Comparison of ENCODE assay signal across 28 mouse cellular contexts in genomic region chr14:44838685-44839084, GRCm38 (mm10). TPM values are rescaled to one million over a fixed set of nuclear protein-coding genes. Genes with fewer than 3 reads are reported as not detected.
A peak's percentile ranks its signal among the peaks of the same experiment; 100 is the strongest.
DNase-seq lines count a peak whose midpoint lies in the region; ATAC-seq and TF ChIP-seq lines count a peak whose summit lies in the region.
"Had no signal": no experiment of that assay in that cellular context is flagged by ENCODE, and none has a peak within 500 bp of the region (broad histone marks: within the 10 kb centered on the region; RNA-seq: fewer than 3 reads in every experiment).

No protein-coding gene starts in this region.

- no peaks in the 10 kb centered on the region; the same call in 1 of the 2 replicates for H3K9me3 ChIP-seq in ES-Bruce4 (replicated peaks; ENCODE audit: control insufficient read depth, insufficient read depth, low read length, poor library complexity, severe bottlenecking)
- H3K9me3 ChIP-seq in ES-E14 (ENCODE audit: control insufficient read depth, insufficient read depth, low read depth, low read length), result no peaks in the 10 kb centered on the region
- no peaks in the 10 kb centered on the region for H3K9me3 ChIP-seq in kidney, embryonic 14.5 days (ENCODE audit: control insufficient read depth, low read length)
- H3K9me3 ChIP-seq: embryonic facial prominence, embryonic 13.5 days; embryonic facial prominence, embryonic 15.5 days; forebrain, embryonic 10.5 days; forebrain, embryonic 12.5 days had no signal

- TF ChIP-seq POLR2A in ES-Bruce4 (IDR thresholded peaks at IDR 0.05; ENCODE audit: insufficient read depth, low read length), result no peak

- no peak; the same call in 1 of the 2 replicates for TF ChIP-seq EP300 in ES-Bruce4 (IDR thresholded peaks at IDR 0.05; ENCODE audit: insufficient read depth, low read depth, low read length)

- no peak for ATAC-seq in kidney, embryonic 14.5 days (ENCODE audit: low FRiP score, low TSS enrichment)
- ATAC-seq: activated CD4-positive, CD25-positive, alpha-beta regulatory T cell, adult 4 months; forebrain, embryonic 14.5 days; forebrain, embryonic 16.5 days had no signal

- in situ Hi-C loops in ES-E14 (cut with MboI; ENCODE audit: low sequenced_read_pairs in 2 of 2, unreplicated experiment in 2 of 2), result no loop called here

- 0 out of 2 replicates have a peak overlapping the region, but pooled peaks have one; percentile 12 for H3K27ac ChIP-seq in ES-Bruce4 (ENCODE audit: insufficient read depth, low read length)
- peak overlapping the region; percentile 45; the same call in 1 of the 2 replicates for H3K27ac ChIP-seq in ES-E14 (ENCODE audit: insufficient read depth, low read depth, low read length, poor library complexity, severe bottlenecking)
- H3K27ac ChIP-seq in kidney, embryonic 14.5 days (ENCODE audit: low read depth, low read length), result no peak overlapping the region
- H3K27ac ChIP-seq: embryonic facial prominence, embryonic 13.5 days; embryonic facial prominence, embryonic 15.5 days; forebrain, embryonic 10.5 days; forebrain, embryonic 12.5 days had no signal

- H3K4me1 ChIP-seq in ES-Bruce4 (ENCODE audit: control insufficient read depth, insufficient read depth, low read length) (no peaks in the 10 kb centered on the region), ES-E14 (ENCODE audit: control insufficient read depth in 2 of 2, insufficient read depth in 2 of 2, low read length in 2 of 2, poor library complexity in 1 of 2) (peaks cover 6% of the 10 kb centered on the region in 2 experiments)
- no peaks in the 10 kb centered on the region for H3K4me1 ChIP-seq in kidney, embryonic 14.5 days (ENCODE audit: control insufficient read depth, insufficient read depth, low read length)
- H3K4me1 ChIP-seq: embryonic facial prominence, embryonic 15.5 days had no signal

- H3K36me3 ChIP-seq in ES-Bruce4 (ENCODE audit: control insufficient read depth, insufficient read depth, low read length, poor library complexity, severe bottlenecking), result no peaks in the 10 kb centered on the region
- no peaks in the 10 kb centered on the region for H3K36me3 ChIP-seq in ES-E14 (ENCODE audit: control insufficient read depth, insufficient read depth, low read length, poor library complexity, severe bottlenecking)
- H3K36me3 ChIP-seq in kidney, embryonic 14.5 days (ENCODE audit: control insufficient read depth, insufficient read depth, low read length), result no peaks in the 10 kb centered on the region
- H3K36me3 ChIP-seq: embryonic facial prominence, embryonic 13.5 days; embryonic facial prominence, embryonic 15.5 days; forebrain, embryonic 10.5 days; forebrain, embryonic 12.5 days had no signal

- TF ChIP-seq CTCF in ES-Bruce4 (IDR thresholded peaks at IDR 0.05; ENCODE audit: low read depth, low read length), result no peak

- H3K4me3 ChIP-seq in ES-Bruce4 (ENCODE audit: low read depth, low read length) (no peak overlapping the region), ES-E14 (ENCODE audit: insufficient read depth in 1 of 2, low read depth in 1 of 2, low read length in 2 of 2, poor library complexity in 1 of 2, severe bottlenecking in 1 of 2) (no peak overlapping the region)
- no peak overlapping the region for H3K4me3 ChIP-seq in kidney, embryonic 14.5 days (ENCODE audit: low read length)
- H3K4me3 ChIP-seq: embryonic facial prominence, embryonic 13.5 days; embryonic facial prominence, embryonic 15.5 days; erythroblast, embryonic 14.5 days; forebrain, embryonic 10.5 days; forebrain, embryonic 12.5 days had no signal

- no peak overlapping the region for H3K4me2 ChIP-seq in kidney, embryonic 14.5 days (replicated peaks; ENCODE audit: low read depth, low read length)
- H3K4me2 ChIP-seq: embryonic facial prominence, embryonic 13.5 days; embryonic facial prominence, embryonic 15.5 days; forebrain, embryonic 12.5 days had no signal

- DNase-seq in ES-E14 (ENCODE audit: low read depth, low spot score), result no peak
- peak; percentile 9 for DNase-seq in WW6 (ENCODE audit: low read depth, low spot score)
- no peak for DNase-seq in frontal cortex, postnatal 14 days (ENCODE audit: low spot score in 2 of 2)
- no peak for DNase-seq in urinary bladder, adult 18-20 months (ENCODE audit: low spot score in 2 of 2)
- DNase-seq in cerebellum, adult 11-12 months, result no peak
- DNase-seq: adrenal gland, adult 8-10 months; adrenal gland, postnatal 14 days; adrenal gland, postnatal 36 days; cerebellum, adult 18-20 months; cerebellum, adult 8-10 months; cerebellum, adult 9-11 months; cerebellum, postnatal 14 days; cerebellum, postnatal 36 days; embryo, embryonic 11 days had no signal

- WGBS in kidney, embryonic 14.5 days, result 78% methylated on average over 1 of the region's 1 CpGs

- no peaks in the 10 kb centered on the region for H3K27me3 ChIP-seq in ES-Bruce4 (ENCODE audit: control insufficient read depth, insufficient read depth, low read length, poor library complexity, severe bottlenecking)
- no peaks in the 10 kb centered on the region for H3K27me3 ChIP-seq in kidney, embryonic 14.5 days (ENCODE audit: control insufficient read depth, insufficient read depth, low read length)
- H3K27me3 ChIP-seq: embryonic facial prominence, embryonic 13.5 days; embryonic facial prominence, embryonic 15.5 days had no signal

- H3K9ac ChIP-seq in ES-Bruce4 (ENCODE audit: low read depth, poor library complexity, severe bottlenecking) (no peak overlapping the region), ES-E14 (ENCODE audit: insufficient read depth, low read depth, low read length, poor library complexity, severe bottlenecking) (no peak overlapping the region)
- no peak overlapping the region for H3K9ac ChIP-seq in kidney, embryonic 14.5 days (ENCODE audit: low read depth, low read length)
- H3K9ac ChIP-seq: embryonic facial prominence, embryonic 13.5 days; embryonic facial prominence, embryonic 15.5 days; forebrain, embryonic 12.5 days had no signal

TF ChIP-seq in ES-E14, 5 proteins besides CTCF, POLR2A, EP300 and RAD21:
- TF ChIP-seq ZC3H11A (IDR thresholded peaks at IDR 0.05; ENCODE audit: borderline replicate concordance, low read depth, low read length), result no peak
- TF ChIP-seq MAFK (IDR thresholded peaks at IDR 0.05; ENCODE audit: insufficient read depth, low read depth, low read length), result no peak
- TF ChIP-seq ZNF384 (IDR thresholded peaks at IDR 0.05; ENCODE audit: low read depth, low read length), result peak; percentile 64

RNA-seq across cellular contexts. Expression of gene Ptgdr, which starts 20.5 kb away (rescaled TPM):
- not detected in 2 replicates for polyA plus RNA-seq in ES-Bruce4 (2011; ENCODE audit: insufficient read depth, insufficient read length, low read depth, missing spikeins)
- not detected in 2 replicates for total RNA-seq in ES-E14 (2012; rRNA removed)
- not detected in 2 replicates for polyA plus RNA-seq in kidney, embryonic 14.5 days (2014; fragmentation: Nextera tagmentation; extraction: Ambion mirVana)
- total RNA-seq: adrenal gland, adult 18-20 months; adrenal gland, adult 8-10 months; adrenal gland, postnatal 14 days; adrenal gland, postnatal 36 days; common myeloid progenitor, adult 5-6 weeks; MEL had no signal
- polyA plus RNA-seq: activated CD4-positive, CD25-positive, alpha-beta regulatory T cell, adult 4 months; C2C12; erythroblast, embryonic 14.5 days; forebrain, embryonic 10.5 days had no signal
